16 mouse cellular contexts compared by ENCODE assay signal in the genomic region with DNA sequence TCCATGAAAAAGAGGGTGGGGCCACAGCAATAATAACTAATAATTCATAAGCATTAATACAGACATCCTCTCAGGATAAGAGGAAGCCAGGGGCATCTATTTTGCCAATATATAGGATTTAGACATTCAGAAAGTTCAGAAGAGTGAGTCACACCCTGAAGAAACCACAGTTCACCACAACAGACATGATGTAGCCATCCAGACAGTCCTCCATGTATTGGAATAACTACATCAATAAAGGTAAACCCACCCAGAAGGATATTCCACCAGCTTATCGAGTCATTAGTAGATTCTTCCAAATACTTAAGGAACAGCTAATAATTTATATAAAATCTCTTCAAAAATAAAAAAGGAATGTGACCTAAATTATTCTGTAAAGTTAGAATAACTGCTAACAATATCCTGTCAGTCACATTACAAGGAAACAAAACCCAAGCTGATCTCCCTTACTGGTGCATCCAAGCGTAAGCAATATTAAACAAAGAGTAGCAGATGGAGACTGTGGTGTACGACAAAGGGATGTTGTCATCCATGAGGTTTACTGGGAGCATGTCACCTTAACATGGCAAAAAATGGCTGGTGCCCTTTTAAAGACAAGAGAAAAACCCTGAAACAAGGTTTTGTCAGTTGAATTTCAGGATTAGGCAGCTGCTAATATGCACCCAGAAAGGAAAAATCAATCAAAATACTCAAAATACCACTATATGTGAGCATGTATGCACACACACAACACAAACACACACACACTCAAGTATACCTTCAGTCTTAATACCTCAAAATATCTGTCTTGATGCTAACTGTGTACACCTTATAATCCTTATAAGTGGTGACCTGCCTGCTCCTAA.
A peak's percentile ranks its signal among the peaks of the same experiment; 100 is the strongest.
DNase-seq lines count a peak whose midpoint lies in the region; ATAC-seq lines count a peak whose summit lies in the region.
"Had no signal": no experiment of that assay in that cellular context is flagged by ENCODE, and none has a peak within 500 bp of the region (broad histone marks: within the 10 kb centered on the region; RNA-seq: fewer than 3 reads in every experiment).

No protein-coding gene starts in this region.

- no peaks in the 10 kb centered on the region for H3K36me3 ChIP-seq in intestine, embryonic 14.5 days (ENCODE audit: control insufficient read depth, insufficient read depth, low read length)
- no peaks in the 10 kb centered on the region for H3K36me3 ChIP-seq in intestine, embryonic 15.5 days
- no peaks in the 10 kb centered on the region for H3K36me3 ChIP-seq in forebrain, embryonic 13.5 days (ENCODE audit: poor library complexity, severe bottlenecking)
- no peaks in the 10 kb centered on the region for H3K36me3 ChIP-seq in midbrain, embryonic 14.5 days (ENCODE audit: control insufficient read depth, insufficient read depth, low read length)
- H3K36me3 ChIP-seq: embryonic facial prominence, embryonic 15.5 days; limb, embryonic 10.5 days; liver, embryonic 12.5 days; lung, embryonic 15.5 days had no signal

- no peak for ATAC-seq in intestine, embryonic 14.5 days (replicated peaks; ENCODE audit: low FRiP score, low TSS enrichment, low read depth)
- no peak for ATAC-seq in intestine, embryonic 15.5 days
- ATAC-seq in forebrain, embryonic 13.5 days, result peak; percentile 84; the same call in 1 of the 2 replicates
- no peak for ATAC-seq in midbrain, embryonic 14.5 days (ENCODE audit: low FRiP score, low TSS enrichment)
- ATAC-seq: CD4-positive, CD25-positive, alpha-beta regulatory T cell, adult 4 months; liver, embryonic 12.5 days had no signal

- H3K4me1 ChIP-seq in intestine, embryonic 14.5 days (replicated peaks; ENCODE audit: control insufficient read depth, insufficient read depth, low read length), result no peaks in the 10 kb centered on the region
- H3K4me1 ChIP-seq in intestine, embryonic 15.5 days (replicated peaks), result no peaks in the 10 kb centered on the region
- peaks cover 18% of the 10 kb centered on the region for H3K4me1 ChIP-seq in forebrain, embryonic 13.5 days
- H3K4me1 ChIP-seq in midbrain, embryonic 14.5 days (ENCODE audit: control insufficient read depth, insufficient read depth, low read length), result 0 out of 2 replicates have a peak, but pooled peaks cover 6% of the 10 kb centered on the region
- H3K4me1 ChIP-seq: embryonic facial prominence, embryonic 15.5 days; liver, embryonic 12.5 days; lung, embryonic 15.5 days had no signal

- H3K9ac ChIP-seq in intestine, embryonic 14.5 days (ENCODE audit: low read length), result no peak overlapping the region
- H3K9ac ChIP-seq in intestine, embryonic 15.5 days, result no peak overlapping the region
- no peak overlapping the region for H3K9ac ChIP-seq in forebrain, embryonic 13.5 days
- H3K9ac ChIP-seq in midbrain, embryonic 14.5 days (replicated peaks; ENCODE audit: low read length), result no peak overlapping the region
- H3K9ac ChIP-seq: embryonic facial prominence, embryonic 15.5 days; liver, embryonic 12.5 days; lung, embryonic 15.5 days had no signal

- peak; percentile 2 for DNase-seq in intestine, embryonic 14.5 days (ENCODE audit: low spot score)
- peak; percentile 61 for DNase-seq in embryo, embryonic 10 days (ENCODE audit: low spot score)
- DNase-seq in midbrain, embryonic 14.5 days, result peak; percentile 12
- DNase-seq in adrenal gland, postnatal 25 days, result no peak
- no peak for DNase-seq in adrenal gland, postnatal 4 days (ENCODE audit: low spot score in 2 of 2)
- DNase-seq: adrenal gland, adult 8-10 months; kidney, adult 8-10 months; kidney, postnatal 36 days; thymus, adult 2 months had no signal

- H3K9me3 ChIP-seq in intestine, embryonic 14.5 days (ENCODE audit: control insufficient read depth, low read length), result no peaks in the 10 kb centered on the region
- 0 out of 2 replicates have a peak, but pooled peaks cover 4% of the 10 kb centered on the region for H3K9me3 ChIP-seq in intestine, embryonic 15.5 days
- no peaks in the 10 kb centered on the region for H3K9me3 ChIP-seq in forebrain, embryonic 13.5 days (replicated peaks)
- H3K9me3 ChIP-seq in midbrain, embryonic 14.5 days (ENCODE audit: control insufficient read depth, low read length), result no peaks in the 10 kb centered on the region
- H3K9me3 ChIP-seq: embryonic facial prominence, embryonic 15.5 days; limb, embryonic 10.5 days; liver, embryonic 12.5 days; lung, embryonic 15.5 days had no signal

- H3K4me2 ChIP-seq in intestine, embryonic 14.5 days (ENCODE audit: low read length), result no peak overlapping the region
- H3K4me2 ChIP-seq in intestine, embryonic 15.5 days (replicated peaks), result no peak overlapping the region
- no peak overlapping the region for H3K4me2 ChIP-seq in forebrain, embryonic 13.5 days
- no peak overlapping the region for H3K4me2 ChIP-seq in midbrain, embryonic 14.5 days (ENCODE audit: low read length)
- H3K4me2 ChIP-seq: embryonic facial prominence, embryonic 15.5 days; liver, embryonic 12.5 days; lung, embryonic 15.5 days had no signal

- H3K4me3 ChIP-seq in intestine, embryonic 14.5 days (ENCODE audit: low read depth, low read length), result no peak overlapping the region
- H3K4me3 ChIP-seq in intestine, embryonic 15.5 days (replicated peaks), result no peak overlapping the region
- H3K4me3 ChIP-seq in forebrain, embryonic 13.5 days, result no peak overlapping the region
- no peak overlapping the region for H3K4me3 ChIP-seq in midbrain, embryonic 14.5 days (replicated peaks; ENCODE audit: low read depth, low read length)
- H3K4me3 ChIP-seq: embryonic facial prominence, embryonic 15.5 days; limb, embryonic 10.5 days; liver, embryonic 12.5 days; lung, embryonic 15.5 days had no signal

- no peaks in the 10 kb centered on the region for H3K27me3 ChIP-seq in intestine, embryonic 14.5 days (replicated peaks; ENCODE audit: control insufficient read depth, insufficient read depth, low read length)
- no peaks in the 10 kb centered on the region for H3K27me3 ChIP-seq in intestine, embryonic 15.5 days (replicated peaks)
- no peaks in the 10 kb centered on the region for H3K27me3 ChIP-seq in forebrain, embryonic 13.5 days
- H3K27me3 ChIP-seq in midbrain, embryonic 14.5 days (ENCODE audit: control insufficient read depth, insufficient read depth, low read length), result no peaks in the 10 kb centered on the region
- H3K27me3 ChIP-seq: embryonic facial prominence, embryonic 15.5 days; liver, embryonic 12.5 days; lung, embryonic 15.5 days had no signal

- WGBS in intestine, embryonic 14.5 days, result 70% methylated on average over 3 of the region's 3 CpGs
- WGBS in intestine, embryonic 15.5 days, result 80% methylated on average over 3 of the region's 3 CpGs
- 26% methylated on average over 3 of the region's 3 CpGs for WGBS in forebrain, embryonic 13.5 days
- WGBS in midbrain, embryonic 14.5 days, result 54% methylated on average over 3 of the region's 3 CpGs

- H3K27ac ChIP-seq in intestine, embryonic 14.5 days (ENCODE audit: low read depth), result no peak overlapping the region
- no peak overlapping the region for H3K27ac ChIP-seq in intestine, embryonic 15.5 days
- peak overlapping the region; percentile 59 for H3K27ac ChIP-seq in forebrain, embryonic 13.5 days
- no peak overlapping the region for H3K27ac ChIP-seq in midbrain, embryonic 14.5 days (replicated peaks; ENCODE audit: low read depth, low read length)
- H3K27ac ChIP-seq: embryonic facial prominence, embryonic 15.5 days; limb, embryonic 10.5 days; liver, embryonic 12.5 days; lung, embryonic 15.5 days had no signal

Comparison
In these comparisons a context has a peak if more than half of its experiments do, and no peak if none do; other contexts are left out.
1. DNase-seq: peak in intestine, embryonic 14.5 days (single experiment), embryo, embryonic 10 days (single experiment) and midbrain, embryonic 14.5 days (single experiment); none in adrenal gland, postnatal 25 days (single experiment) and adrenal gland, postnatal 4 days (0 of 2).